Mouse (Mus musculus): ENCODE measurements around the gene Oaz1. TPM values are rescaled to one million over a fixed set of nuclear protein-coding genes. Genes with fewer than 3 reads are reported as not detected.
A peak's percentile ranks its signal among the peaks of the same experiment; 100 is the strongest.

Oaz1 gene
- polyA plus RNA-seq, 1 experiment from 2014 or later, result 1,885 TPM

MicroRNAs encoded within 50 kb of the gene (microRNA counts, 519-probe panel; counts per million panel counts)
- microRNA mmu-miR-1982, result not detected

Small RNA genes lying within 50 kb of the gene (microRNA-seq; reads per million reads assigned to microRNA genes)
- gene Mir1982 (ENCODE audit: borderline number of aligned reads), result 2.2 reads per million, percentile 8 among the genes with 10 or more reads in this experiment

Other genes with a start within 250 kb of the Oaz1 start
- 9.4 and 11.3 TPM in 2 replicates for gene Klf16, start 249.3 kb upstream of the Oaz1 start, polyA plus RNA-seq (2015; fragmentation: Nextera tagmentation; extraction: Ambion mirVana)
- gene Abhd17a, start 236.3 kb upstream of the Oaz1 start, polyA plus RNA-seq (2015; fragmentation: Nextera tagmentation; extraction: Ambion mirVana), result 112 and 115 TPM in 2 replicates
- gene Scamp4, start 223.8 kb upstream of the Oaz1 start, polyA plus RNA-seq (2015; fragmentation: Nextera tagmentation; extraction: Ambion mirVana), result 99.1 and 108 TPM in 2 replicates
- 7.0 and 7.5 TPM in 2 replicates for gene Adat3, start 223.8 kb upstream of the Oaz1 start, polyA plus RNA-seq (2015; fragmentation: Nextera tagmentation; extraction: Ambion mirVana)
- gene Gm49322, start 220.6 kb upstream of the Oaz1 start, polyA plus RNA-seq (2015; fragmentation: Nextera tagmentation; extraction: Ambion mirVana), result 4.8 TPM in 2 replicates
- gene Csnk1g2, start 203.8 kb upstream of the Oaz1 start, polyA plus RNA-seq (2015; fragmentation: Nextera tagmentation; extraction: Ambion mirVana), result 172 and 190 TPM in 2 replicates
- gene Btbd2, start 169.6 kb upstream of the Oaz1 start, polyA plus RNA-seq (2015; fragmentation: Nextera tagmentation; extraction: Ambion mirVana), result 82.2 and 82.7 TPM in 2 replicates
- 99.0 and 105 TPM in 2 replicates for gene Mknk2, start 148.5 kb upstream of the Oaz1 start, polyA plus RNA-seq (2015; fragmentation: Nextera tagmentation; extraction: Ambion mirVana)
- gene Mob3a, start 124.7 kb upstream of the Oaz1 start, polyA plus RNA-seq (2015; fragmentation: Nextera tagmentation; extraction: Ambion mirVana), result 48.2 and 51.8 TPM in 2 replicates
- 27.0 and 28.0 TPM in 2 replicates for gene Izumo4, start 124.5 kb upstream of the Oaz1 start, polyA plus RNA-seq (2015; fragmentation: Nextera tagmentation; extraction: Ambion mirVana)
- 75.2 and 76.1 TPM in 2 replicates for gene Ap3d1, start 84.4 kb upstream of the Oaz1 start, polyA plus RNA-seq (2015; fragmentation: Nextera tagmentation; extraction: Ambion mirVana)
- 17.1 and 21.7 TPM in 2 replicates for gene Dot1l, start 71.5 kb upstream of the Oaz1 start, polyA plus RNA-seq (2015; fragmentation: Nextera tagmentation; extraction: Ambion mirVana)
- 68.1 and 79.7 TPM in 2 replicates for gene Sf3a2, start 28.5 kb upstream of the Oaz1 start, polyA plus RNA-seq (2015; fragmentation: Nextera tagmentation; extraction: Ambion mirVana)
- gene Plekhj1, start 28.0 kb upstream of the Oaz1 start, polyA plus RNA-seq (2015; fragmentation: Nextera tagmentation; extraction: Ambion mirVana), result 121 and 125 TPM in 2 replicates
- 0.09 TPM in 1 of 2 replicates, not detected in the other for gene Amh, start 21.4 kb upstream of the Oaz1 start, polyA plus RNA-seq (2015; fragmentation: Nextera tagmentation; extraction: Ambion mirVana)
- 10.0 and 13.8 TPM in 2 replicates for gene Jsrp1, start 13.2 kb upstream of the Oaz1 start, polyA plus RNA-seq (2015; fragmentation: Nextera tagmentation; extraction: Ambion mirVana)
- gene Lingo3, start 17.4 kb downstream of the Oaz1 start, polyA plus RNA-seq (2015; fragmentation: Nextera tagmentation; extraction: Ambion mirVana), result 2.2 and 2.5 TPM in 2 replicates
- gene Lsm7, start 28.6 kb downstream of the Oaz1 start, polyA plus RNA-seq (2015; fragmentation: Nextera tagmentation; extraction: Ambion mirVana), result 252 and 265 TPM in 2 replicates
- 51.3 and 60.7 TPM in 2 replicates for gene Sppl2b, start 28.6 kb downstream of the Oaz1 start, polyA plus RNA-seq (2015; fragmentation: Nextera tagmentation; extraction: Ambion mirVana)
- 0.04 and 0.05 TPM in 2 replicates for gene Tmprss9, start 45.2 kb downstream of the Oaz1 start, polyA plus RNA-seq (2015; fragmentation: Nextera tagmentation; extraction: Ambion mirVana)
- 337 and 339 TPM in 2 replicates for gene Timm13, start 74.3 kb downstream of the Oaz1 start, polyA plus RNA-seq (2015; fragmentation: Nextera tagmentation; extraction: Ambion mirVana)
- 56.7 and 60.1 TPM in 2 replicates for gene Lmnb2, start 91.6 kb downstream of the Oaz1 start, polyA plus RNA-seq (2015; fragmentation: Nextera tagmentation; extraction: Ambion mirVana)
- 43.7 and 46.6 TPM in 2 replicates for gene Gadd45b, start 103.4 kb downstream of the Oaz1 start, polyA plus RNA-seq (2015; fragmentation: Nextera tagmentation; extraction: Ambion mirVana)
- 11.2 and 12.3 TPM in 2 replicates for gene Gng7, start 188.3 kb downstream of the Oaz1 start, polyA plus RNA-seq (2015; fragmentation: Nextera tagmentation; extraction: Ambion mirVana)
- 1.4 and 1.9 TPM in 2 replicates for gene Diras1, start 199.0 kb downstream of the Oaz1 start, polyA plus RNA-seq (2015; fragmentation: Nextera tagmentation; extraction: Ambion mirVana)
- gene Slc39a3, start 210.8 kb downstream of the Oaz1 start, polyA plus RNA-seq (2015; fragmentation: Nextera tagmentation; extraction: Ambion mirVana), result 21.7 and 22.7 TPM in 2 replicates
- gene Sgta, start 233.5 kb downstream of the Oaz1 start, polyA plus RNA-seq (2015; fragmentation: Nextera tagmentation; extraction: Ambion mirVana), result 199 and 216 TPM in 2 replicates
- gene Thop1, start 243.4 kb downstream of the Oaz1 start, polyA plus RNA-seq (2015; fragmentation: Nextera tagmentation; extraction: Ambion mirVana), result 81.3 and 87.7 TPM in 2 replicates

All from embryonic facial prominence, embryonic 15.5 days (tissue).